Mouse (Mus musculus) kidney, adult 2 months (tissue): ENCODE data around the gene Grm8.

Experiments used
- CTCF ChIP-seq: fragments of 200-500 bp; conservative IDR thresholded peaks from 2 replicates; pipeline ENCODE4 v1.5.1; 2011; ENCODE audit warnings: low read depth, mild to moderate bottlenecking, control low read depth, low read length, moderate library complexity, mixed read lengths; ENCODE audit not compliant: insufficient read depth, insufficient read length
- POLR2A ChIP-seq: fragments of 200-500 bp; IDR thresholded peaks from one replicate; pipeline ENCODE4 v1.6.1; 2011; ENCODE audit warnings: low read depth, low read length, control low read depth

DNA sequence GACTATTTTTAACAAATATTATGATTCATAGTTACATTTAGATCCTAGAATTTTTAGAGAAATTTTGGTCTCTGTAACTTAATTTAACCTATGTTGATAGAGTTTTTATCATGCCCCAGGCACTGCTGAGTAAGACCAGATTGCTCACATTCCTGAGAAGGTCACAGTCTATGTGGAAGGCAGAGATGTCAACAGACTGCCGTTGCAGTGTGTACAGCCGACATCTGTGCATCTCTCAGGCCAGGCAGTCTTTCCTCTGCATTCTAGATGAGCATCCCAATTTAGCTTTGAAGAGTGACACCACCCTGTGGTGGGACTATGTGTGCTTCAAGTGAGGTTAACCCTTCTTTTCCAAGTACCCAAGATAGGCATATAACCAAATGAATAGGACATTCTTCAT is 169.7 kb downstream of the Grm8 start:
- TF ChIP-seq CTCF (no peak), POLR2A (no peak)
